ENCODE assay signal across 27 mouse cellular contexts in genomic region chr3:157119916-157120315, GRCm38 (mm10).
DNase-seq lines count a peak whose midpoint lies in the region; ATAC-seq and TF ChIP-seq lines count a peak whose summit lies in the region.
"Had no signal": no experiment of that assay in that cellular context is flagged by ENCODE, and none has a peak within 500 bp of the region (broad histone marks: within the 10 kb centered on the region; RNA-seq: fewer than 3 reads in every experiment).

No protein-coding gene starts in this region.

- no peak overlapping the region for H3K9ac ChIP-seq in hindbrain, postnatal 0 days (replicated peaks; ENCODE audit: low read length)
- H3K9ac ChIP-seq in hindbrain, embryonic 12.5 days: no peak overlapping the region
- no peak overlapping the region for H3K9ac ChIP-seq in midbrain, embryonic 15.5 days
- no peak overlapping the region for H3K9ac ChIP-seq in midbrain, embryonic 16.5 days (ENCODE audit: low read depth, low read length)
- H3K9ac ChIP-seq: embryonic facial prominence, embryonic 12.5 days; embryonic facial prominence, embryonic 15.5 days; forebrain, postnatal 0 days; heart, embryonic 13.5 days had no signal

- H3K27me3 ChIP-seq in hindbrain, postnatal 0 days (ENCODE audit: insufficient read depth, low read length): no peaks in the 10 kb centered on the region
- no peaks in the 10 kb centered on the region for H3K27me3 ChIP-seq in hindbrain, embryonic 12.5 days
- H3K27me3 ChIP-seq in midbrain, embryonic 15.5 days (replicated peaks): no peaks in the 10 kb centered on the region
- H3K27me3 ChIP-seq in midbrain, embryonic 16.5 days (ENCODE audit: control insufficient read depth, insufficient read depth, low read depth, low read length): no peaks in the 10 kb centered on the region
- H3K27me3 ChIP-seq: embryonic facial prominence, embryonic 12.5 days; embryonic facial prominence, embryonic 15.5 days; heart, embryonic 13.5 days; Patski had no signal

- TF ChIP-seq POLR2A in brain, embryonic 14.5 days (IDR thresholded peaks at IDR 0.05; ENCODE audit: borderline replicate concordance, extremely low read depth, insufficient read depth, insufficient read length, poor library complexity, severe bottlenecking): no peak

- no peaks in the 10 kb centered on the region for H3K9me3 ChIP-seq in hindbrain, postnatal 0 days (ENCODE audit: low read length)
- H3K9me3 ChIP-seq in hindbrain, embryonic 12.5 days (replicated peaks): no peaks in the 10 kb centered on the region
- H3K9me3 ChIP-seq in midbrain, embryonic 15.5 days: no peaks in the 10 kb centered on the region
- H3K9me3 ChIP-seq in midbrain, embryonic 16.5 days (replicated peaks; ENCODE audit: control insufficient read depth, low read length, poor library complexity, severe bottlenecking): no peaks in the 10 kb centered on the region
- H3K9me3 ChIP-seq: embryonic facial prominence, embryonic 12.5 days; embryonic facial prominence, embryonic 15.5 days; heart, embryonic 10.5 days; heart, embryonic 13.5 days had no signal

- 47% methylated on average over 2 of the region's 2 CpGs for WGBS in hindbrain, postnatal 0 days
- 38% methylated on average over 2 of the region's 2 CpGs for WGBS in hindbrain, embryonic 12.5 days
- WGBS in midbrain, embryonic 15.5 days: 42% methylated on average over 2 of the region's 2 CpGs
- 27% methylated on average over 2 of the region's 2 CpGs for WGBS in midbrain, embryonic 16.5 days

- H3K4me2 ChIP-seq in hindbrain, postnatal 0 days (ENCODE audit: low read depth, low read length): no peak overlapping the region
- H3K4me2 ChIP-seq in hindbrain, embryonic 12.5 days (replicated peaks): no peak overlapping the region
- no peak overlapping the region for H3K4me2 ChIP-seq in midbrain, embryonic 15.5 days
- H3K4me2 ChIP-seq in midbrain, embryonic 16.5 days (ENCODE audit: low read length): no peak overlapping the region
- H3K4me2 ChIP-seq: embryonic facial prominence, embryonic 12.5 days; embryonic facial prominence, embryonic 15.5 days; heart, embryonic 13.5 days had no signal

- TF ChIP-seq CTCF in hindbrain, postnatal 0 days (IDR thresholded peaks at IDR 0.05; ENCODE audit: low read depth): no peak
- TF ChIP-seq CTCF in brain, embryonic 14.5 days (IDR thresholded peaks at IDR 0.05; ENCODE audit: borderline replicate concordance, extremely low read depth, insufficient read depth, insufficient read length): no peak

- DNase-seq in hindbrain, postnatal 0 days (ENCODE audit: low spot score): peak; percentile 4
- DNase-seq in brain, embryonic 14.5 days (ENCODE audit: low read depth): peak; percentile 54
- DNase-seq in urinary bladder, postnatal 10 days (ENCODE audit: low spot score): no peak
- no peak for DNase-seq in B cell, adult 2 months
- DNase-seq: adrenal gland, adult 2 months; adrenal gland, postnatal 14 days; cerebellum, adult 11 months; cerebellum, adult 2 months; cerebellum, adult 9-11 months; cerebellum, postnatal 25 days; forebrain, postnatal 0 days; gastrocnemius, postnatal 10 days; gastrocnemius, postnatal 36 days; heart, adult 2 months; heart, postnatal 14 days; heart, postnatal 4 days had no signal

- no peak for ATAC-seq in hindbrain, postnatal 0 days
- no peak for ATAC-seq in hindbrain, embryonic 12.5 days (ENCODE audit: low FRiP score)
- 0 out of 2 replicates have a peak, but pooled peaks have one; percentile 24 for ATAC-seq in midbrain, embryonic 15.5 days (replicated peaks)
- ATAC-seq in midbrain, embryonic 16.5 days: no peak
- ATAC-seq: forebrain, embryonic 14.5 days; forebrain, postnatal 0 days; intestine, postnatal 0 days; Patski had no signal

- no peak overlapping the region for H3K27ac ChIP-seq in hindbrain, postnatal 0 days
- H3K27ac ChIP-seq in hindbrain, embryonic 12.5 days: no peak overlapping the region
- no peak overlapping the region for H3K27ac ChIP-seq in midbrain, embryonic 15.5 days
- no peak overlapping the region for H3K27ac ChIP-seq in midbrain, embryonic 16.5 days (ENCODE audit: low read length)
- H3K27ac ChIP-seq: embryonic facial prominence, embryonic 12.5 days; embryonic facial prominence, embryonic 15.5 days; heart, adult 2 months; heart, embryonic 10.5 days; heart, embryonic 13.5 days had no signal

- no peaks in the 10 kb centered on the region for H3K4me1 ChIP-seq in hindbrain, postnatal 0 days (ENCODE audit: insufficient read depth, low read length)
- peaks cover 8% of the 10 kb centered on the region for H3K4me1 ChIP-seq in hindbrain, embryonic 12.5 days
- H3K4me1 ChIP-seq in midbrain, embryonic 15.5 days: peaks cover 5% of the 10 kb centered on the region; the same call in 1 of the 2 replicates
- peaks cover 2% of the 10 kb centered on the region; the same call in 1 of the 2 replicates for H3K4me1 ChIP-seq in midbrain, embryonic 16.5 days (ENCODE audit: control insufficient read depth, insufficient read depth, low read length)
- H3K4me1 ChIP-seq: embryonic facial prominence, embryonic 15.5 days had no signal

- no peak overlapping the region for H3K4me3 ChIP-seq in hindbrain, postnatal 0 days (ENCODE audit: low read length)
- no peak overlapping the region for H3K4me3 ChIP-seq in hindbrain, embryonic 12.5 days
- H3K4me3 ChIP-seq in midbrain, embryonic 15.5 days: no peak overlapping the region
- H3K4me3 ChIP-seq in midbrain, embryonic 16.5 days (ENCODE audit: low read depth, low read length): no peak overlapping the region
- H3K4me3 ChIP-seq: embryonic facial prominence, embryonic 12.5 days; embryonic facial prominence, embryonic 15.5 days; heart, adult 2 months; heart, embryonic 10.5 days; heart, embryonic 13.5 days had no signal

- no peaks in the 10 kb centered on the region for H3K36me3 ChIP-seq in hindbrain, postnatal 0 days (ENCODE audit: insufficient read depth, low read length)
- no peaks in the 10 kb centered on the region for H3K36me3 ChIP-seq in hindbrain, embryonic 12.5 days
- no peaks in the 10 kb centered on the region for H3K36me3 ChIP-seq in midbrain, embryonic 15.5 days (replicated peaks)
- no peaks in the 10 kb centered on the region for H3K36me3 ChIP-seq in midbrain, embryonic 16.5 days (ENCODE audit: control insufficient read depth, insufficient read depth, low read length)
- H3K36me3 ChIP-seq: embryonic facial prominence, embryonic 12.5 days; embryonic facial prominence, embryonic 15.5 days; G1E; heart, embryonic 10.5 days; heart, embryonic 13.5 days had no signal

Comparison
In these comparisons a context has a peak if more than half of its experiments do, and no peak if none do; other contexts are left out.
1. DNase-seq: peak in hindbrain, postnatal 0 days (single experiment) and brain, embryonic 14.5 days (single experiment); none in urinary bladder, postnatal 10 days (single experiment) and B cell, adult 2 months (0 of 2).